Mouse (Mus musculus): ENCODE results near the gene Cnmd.

The Cnmd gene

GRCm38 (mm10) chr14:79642063-79642462 is 19.9 kb downstream of the Cnmd start:
- no peak for DNase-seq

- no peak for DNase-seq
Observed at GRCm38 (mm10) chr14:79636814-79637213, 25.2 kb downstream of the Cnmd start.

DNA sequence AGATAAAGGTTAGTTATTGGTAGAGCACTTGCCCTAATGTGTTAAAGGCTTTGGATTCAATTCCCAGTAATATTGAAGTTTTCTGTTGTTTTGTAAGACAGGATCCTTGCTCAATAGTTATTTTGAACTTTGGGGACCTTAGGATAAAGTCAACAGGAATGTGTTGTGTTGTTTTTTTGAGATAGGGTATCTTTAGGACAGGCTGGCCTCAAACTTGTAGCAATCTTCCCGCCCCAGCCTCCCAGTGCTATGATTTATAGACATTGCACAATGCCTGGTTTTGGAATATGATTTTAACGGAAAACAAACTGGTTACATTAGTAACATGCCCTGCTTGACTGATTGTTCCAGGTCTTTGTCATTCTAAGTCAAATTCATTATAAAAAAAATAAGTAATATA is 28.8 kb downstream of the Cnmd start:
- no peak for DNase-seq

DNA sequence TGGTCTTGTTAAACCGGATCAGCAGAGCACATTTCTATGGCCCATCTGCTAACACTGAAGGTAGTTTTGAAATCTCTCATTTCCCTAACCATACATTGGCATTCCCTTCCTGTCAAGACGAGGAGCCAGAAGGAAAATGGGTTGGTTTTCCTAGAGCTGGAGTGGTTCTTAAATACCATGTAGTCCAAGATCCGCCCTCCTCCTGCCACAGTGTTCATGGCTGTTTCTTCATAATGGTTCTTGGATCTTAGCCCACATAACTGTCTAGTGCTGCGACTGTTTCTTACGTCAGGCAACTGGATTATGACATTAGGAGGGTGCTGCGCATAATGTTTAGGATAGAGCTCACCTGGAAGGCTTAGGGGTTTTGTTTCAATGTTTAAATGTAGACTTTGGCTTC is 29.6 kb downstream of the Cnmd start:
- no peak for DNase-seq

GRCm38 (mm10) chr14:79621143-79621542 is 40.8 kb downstream of the Cnmd start:
- DNase-seq = no peak

DNA sequence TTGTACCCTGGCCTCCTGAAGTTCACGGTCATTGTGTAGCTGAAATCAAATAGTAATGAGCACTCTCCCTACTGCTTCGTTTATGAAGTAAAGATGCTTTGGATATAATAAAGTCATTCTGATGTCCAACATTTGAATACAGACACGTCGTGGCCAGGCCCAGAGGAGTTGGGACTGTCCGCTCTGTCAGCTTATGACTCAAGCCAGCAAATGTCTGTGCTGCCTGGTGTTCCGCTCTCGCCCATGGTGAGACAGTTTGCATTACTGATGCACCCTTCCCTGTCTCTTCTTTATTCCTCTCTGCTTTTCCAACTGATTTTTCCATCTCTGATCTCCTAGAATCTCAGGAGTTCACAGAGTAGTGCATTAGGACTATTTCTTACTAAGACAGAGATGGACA is 42.2 kb downstream of the Cnmd start:
- no peak for DNase-seq

GRCm38 (mm10) chr14:79617121-79617828 is 44.7 kb downstream of the Cnmd start:
- DNase-seq = peak; percentile 29

GRCm38 (mm10) chr14:79608286-79608685 is 53.7 kb downstream of the Cnmd start:
- no peak for DNase-seq

- DNase-seq = no peak
Observed at GRCm38 (mm10) chr14:79607352-79607751, 54.6 kb downstream of the Cnmd start.

- peak; percentile 63 for DNase-seq
Observed at GRCm38 (mm10) chr14:79606867-79607266, 55.1 kb downstream of the Cnmd start.

DNA sequence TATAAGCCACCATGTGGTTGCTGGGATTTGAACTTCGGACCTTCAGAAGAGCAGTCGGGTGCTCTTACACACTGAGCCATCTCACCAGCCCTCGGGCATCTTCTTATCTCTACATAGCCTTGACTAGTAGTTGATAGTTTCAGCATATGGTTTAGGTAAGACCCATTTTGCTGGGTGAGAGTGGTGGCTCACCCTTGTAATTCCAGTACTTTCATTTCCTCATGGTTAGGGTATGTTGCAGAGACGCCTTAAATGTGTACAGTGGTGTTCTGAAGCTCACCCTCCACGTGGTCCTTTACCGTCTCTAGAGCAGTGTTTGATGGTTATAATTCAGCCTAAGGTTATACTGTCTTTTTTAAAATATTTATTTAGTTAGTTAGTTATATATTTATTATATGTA is 55.6 kb downstream of the Cnmd start:
- no peak for DNase-seq

DNA sequence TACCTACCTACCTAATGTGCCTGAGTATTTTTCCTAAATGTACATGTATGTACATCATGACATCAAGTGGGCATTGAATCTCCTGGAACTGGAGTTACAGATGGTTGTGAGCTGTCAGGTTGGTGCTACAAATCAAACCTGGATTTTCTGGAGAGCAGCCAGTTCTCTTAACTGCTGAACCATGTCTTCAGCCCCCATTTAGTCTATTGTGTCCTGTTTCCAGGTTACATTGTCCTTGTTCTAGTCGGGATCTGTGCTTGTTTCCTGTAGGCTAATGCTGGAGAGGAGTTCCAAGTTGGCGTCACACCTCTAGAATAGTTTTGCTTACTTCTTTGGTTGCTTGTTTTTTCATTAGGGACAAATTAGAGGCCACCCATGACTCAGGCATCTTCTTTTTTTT is 56.1 kb downstream of the Cnmd start:
- DNase-seq = no peak

DNA sequence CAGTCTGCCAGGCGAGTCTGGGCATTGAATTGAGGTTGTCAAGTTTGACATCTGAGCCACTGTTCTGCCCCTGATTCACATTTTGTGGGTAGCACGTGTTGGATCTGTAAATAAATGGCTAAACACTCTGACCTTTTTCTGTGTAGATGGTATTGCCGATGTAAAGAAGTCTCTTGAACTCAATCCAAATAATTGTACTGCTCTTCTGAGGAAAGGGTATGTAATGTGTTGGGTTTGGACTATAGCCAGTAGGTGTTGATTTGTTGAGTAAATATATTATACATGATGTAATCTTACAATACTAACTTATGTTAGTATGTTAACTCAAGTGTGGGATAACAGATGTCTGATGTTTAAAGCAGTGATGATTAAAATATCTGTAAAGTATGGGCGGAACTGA is 65.4 kb downstream of the Cnmd start:
- no peak for DNase-seq

DNA sequence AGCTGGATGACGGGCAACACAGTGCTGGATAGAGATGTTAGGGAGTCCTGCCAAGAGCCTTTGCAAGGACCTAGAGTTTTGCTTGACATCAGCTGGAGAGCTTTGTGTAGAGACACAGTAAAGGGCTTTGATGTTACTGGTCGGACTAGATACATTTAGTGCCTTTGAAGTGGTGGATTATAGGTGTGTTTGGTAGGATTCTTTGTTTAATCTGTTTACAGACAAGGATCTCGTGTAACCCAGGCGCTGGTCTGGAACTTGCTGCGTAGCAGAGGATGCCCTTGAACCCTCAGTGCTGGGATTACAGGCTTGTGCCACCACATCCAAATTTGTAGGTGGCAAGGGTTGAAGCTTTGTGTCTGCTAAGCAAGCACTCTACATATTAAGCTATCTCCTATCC is 67.9 kb downstream of the Cnmd start:
- no peak for DNase-seq

- no peak for DNase-seq
Observed at GRCm38 (mm10) chr14:79591611-79592010, 70.4 kb downstream of the Cnmd start.

GRCm38 (mm10) chr14:79590916-79591315 is 71.1 kb downstream of the Cnmd start:
- DNase-seq = no peak

DNA sequence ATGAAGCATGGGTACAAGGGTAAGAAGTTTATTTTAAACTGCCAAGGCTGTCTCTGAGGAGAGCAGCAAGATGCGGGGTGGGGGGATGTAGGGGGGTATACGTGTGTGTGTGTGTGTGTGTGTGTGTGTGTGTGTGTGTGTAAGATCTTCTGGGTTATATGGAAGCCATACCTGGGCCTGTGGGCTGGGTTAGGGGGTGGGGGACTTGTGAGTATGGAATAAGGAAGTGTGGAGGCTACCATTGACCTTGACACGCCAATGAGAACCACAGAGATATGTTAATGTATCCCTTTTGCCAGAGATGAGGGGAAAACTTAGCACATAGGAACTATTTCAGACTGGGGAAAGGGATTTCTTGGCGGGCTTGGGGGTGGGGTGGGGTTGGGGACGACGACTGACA is 72.6 kb downstream of the Cnmd start:
- no peak for DNase-seq

GRCm38 (mm10) chr14:79588534-79588951 is 73.4 kb downstream of the Cnmd start:
- DNase-seq = no peak

DNA sequence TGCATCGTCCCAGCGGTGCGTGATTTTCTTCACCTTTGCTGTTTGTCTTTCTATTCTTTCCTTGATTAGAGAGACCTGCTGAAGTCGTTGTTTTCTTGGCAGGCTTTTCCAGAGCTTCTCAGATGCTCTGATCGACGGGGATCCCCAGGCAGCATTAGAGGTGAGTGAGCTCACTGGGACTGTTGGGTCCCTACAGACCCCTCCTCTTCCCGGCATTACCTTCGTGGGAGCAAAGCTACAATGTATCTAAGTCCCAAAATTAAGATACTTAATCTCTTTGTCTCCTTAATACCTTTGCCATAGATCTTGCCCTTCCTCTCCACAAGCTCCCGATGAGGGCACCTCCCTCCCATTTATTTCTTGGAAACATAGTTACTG is 74.1 kb downstream of the Cnmd start:
- DNase-seq = no peak
